Mouse (Mus musculus) layer of hippocampus, postnatal 25 days (tissue): Measurements from ENCODE around the gene Pole4. TPM values are rescaled to one million over a fixed set of nuclear protein-coding genes. Genes with fewer than 3 reads are reported as not detected.
"Not testable (repeated sequence)": the region's sequence is repeated elsewhere in the genome, so short reads cannot be mapped to it uniquely, and the experiment has no call there.

Source experiments
- DNase-seq, 2 experiments: peaks; one replicate each; pipeline ENCODE4 v3.0.0; 2022; ENCODE audit warnings: mixed read lengths in 2 of 2, low spot score in 1 of 2; ENCODE audit errors: extremely low spot score in 1 of 2
- total RNA-seq, 2 experiments: library from RNA; stranded (reverse); gene quantifications; 2 replicates each; pipeline ENCODE4 v1.2.3; 2021

Pole4 gene
- total RNA-seq, 2 experiments from 2014 or later = 40.2 to 40.3 TPM

GRCm38 (mm10) chr6:82640046-82640445 lies 65.1 kb downstream of the Pole4 start:
- DNase-seq = no peak

- DNase-seq = not testable (repeated sequence)
These were observed 79.8 kb downstream of the Pole4 start for GRCm38 (mm10) chr6:82625331-82625730.

GRCm38 (mm10) chr6:82613201-82613600 lies 92.0 kb downstream of the Pole4 start:
- DNase-seq = no peak

- DNase-seq = no peak
These were observed 94.1 kb downstream of the Pole4 start for GRCm38 (mm10) chr6:82611049-82611448.

- DNase-seq = peak in 1 of 2 experiments; percentile 11
These were observed 95.7 kb downstream of the Pole4 start for GRCm38 (mm10) chr6:82609339-82609926.

GRCm38 (mm10) chr6:82608756-82609155 lies 96.4 kb downstream of the Pole4 start:
- no peak for DNase-seq

GRCm38 (mm10) chr6:82604791-82605190 lies 100.4 kb downstream of the Pole4 start:
- DNase-seq = no peak

- peak; percentile 33 to 68 for DNase-seq
These were observed 101.5 kb downstream of the Pole4 start for GRCm38 (mm10) chr6:82603665-82604064.

GRCm38 (mm10) chr6:82603228-82603627 lies 101.9 kb downstream of the Pole4 start:
- DNase-seq = no peak

GRCm38 (mm10) chr6:82595461-82596090 lies 109.6 kb downstream of the Pole4 start:
- no peak for DNase-seq

- DNase-seq = no peak
These were observed 115.8 kb downstream of the Pole4 start for GRCm38 (mm10) chr6:82589387-82589786.

GRCm38 (mm10) chr6:82585396-82585795 lies 119.8 kb downstream of the Pole4 start:
- DNase-seq = no peak

- no peak for DNase-seq
These were observed 129.7 kb downstream of the Pole4 start for GRCm38 (mm10) chr6:82575445-82575844.

Other genes starting within 250 kb of the Pole4 start
- 1 to 10 TPM; 7.1 to 8.8 TPM for gene Hk2, start 69.1 kb upstream of the Pole4 start, total RNA-seq
- 10 to 100 TPM; 37.8 to 37.9 TPM for gene Sema4f, start 234.4 kb upstream of the Pole4 start, total RNA-seq
- under 1 TPM in 1 of 2 experiments, not detected in 1; 0.34 TPM for gene M1ap, start 241.5 kb upstream of the Pole4 start, total RNA-seq